Mouse (Mus musculus) ES-E14 (cell line): ENCODE measurements at regions not wholly inside any gene's neighbourhood (a gene's known extent, or its start where the extent isn't known, plus 50 kb on each side); places are given as distances from the start of the nearest gene placed in this dataset.

Source experiments
- DNase-seq: peaks from one replicate; pipeline ENCODE4 v3.0.0-alpha.2; 2013; ENCODE audit warnings: low read depth, low spot score
- H3K27ac ChIP-seq: 2 replicates; pipeline ENCODE4 v1.5.1; 2012; ENCODE audit warnings: low read depth, mild to moderate bottlenecking, low read length, moderate library complexity, mixed read lengths; ENCODE audit not compliant: poor library complexity, insufficient read depth, severe bottlenecking
- H3K36me3 ChIP-seq: 2 replicates; pipeline ENCODE4 v1.6.1; 2012; ENCODE audit warnings: mild to moderate bottlenecking, low read length, moderate library complexity, mixed read lengths; ENCODE audit not compliant: control insufficient read depth, poor library complexity, insufficient read depth, severe bottlenecking
- H3K4me1 ChIP-seq, 2 experiments: fragments of 150-350 bp in 1 of 2; sonication (generic) in 1 of 2; 2 replicates each; pipeline ENCODE4 v1.6.1; 2012; ENCODE audit warnings: low read length in 2 of 2, mild to moderate bottlenecking in 1 of 2, mixed read lengths in 1 of 2; ENCODE audit not compliant: control insufficient read depth in 2 of 2, insufficient read depth in 2 of 2, poor library complexity in 1 of 2
- H3K4me3 ChIP-seq, 2 experiments: fragments of 150-350 bp in 1 of 2; sonication (generic) in 1 of 2; 2 replicates each; pipeline ENCODE4 v1.5.1; 2012; ENCODE audit warnings: low read length in 2 of 2, low read depth in 1 of 2, mild to moderate bottlenecking in 1 of 2, mixed read lengths in 1 of 2; ENCODE audit not compliant: insufficient read depth in 1 of 2, poor library complexity in 1 of 2, severe bottlenecking in 1 of 2
- H3K9ac ChIP-seq: 2 replicates; pipeline ENCODE4 v1.6.1; 2012; ENCODE audit warnings: low read depth, mild to moderate bottlenecking, low read length, mixed read lengths; ENCODE audit not compliant: poor library complexity, insufficient read depth, severe bottlenecking
- H3K9me3 ChIP-seq: fragments of 150-350 bp; sonication (generic); 2 replicates; pipeline ENCODE4 v1.6.1; 2012; ENCODE audit warnings: low read depth, mild to moderate bottlenecking, low read length; ENCODE audit not compliant: control insufficient read depth, insufficient read depth
- HCFC1 ChIP-seq: IDR thresholded peaks from 2 replicates; pipeline ENCODE4 v1.6.1; 2012; ENCODE audit warnings: low read length, inconsistent platforms, borderline replicate concordance; ENCODE audit not compliant: insufficient read depth
- ZC3H11A ChIP-seq: IDR thresholded peaks from 2 replicates; pipeline ENCODE4 v1.6.1; 2012; ENCODE audit warnings: low read depth, mild to moderate bottlenecking, inconsistent platforms, low read length, borderline replicate concordance
- ZNF384 ChIP-seq: IDR thresholded peaks from 2 replicates; pipeline ENCODE4 v1.6.1; 2012; ENCODE audit warnings: low read depth, low read length, inconsistent platforms
- in situ Hi-C, 2 experiments: fragments of 600-800 bp; cut with MboI; formaldehyde crosslinking; loops; one replicate each; pipeline ENCODE4 v1.15.1; 2025; ENCODE audit warnings: low sequenced_read_pairs in 2 of 2, inconsistent platforms in 1 of 2; ENCODE audit not compliant: unreplicated experiment in 2 of 2

DNA sequence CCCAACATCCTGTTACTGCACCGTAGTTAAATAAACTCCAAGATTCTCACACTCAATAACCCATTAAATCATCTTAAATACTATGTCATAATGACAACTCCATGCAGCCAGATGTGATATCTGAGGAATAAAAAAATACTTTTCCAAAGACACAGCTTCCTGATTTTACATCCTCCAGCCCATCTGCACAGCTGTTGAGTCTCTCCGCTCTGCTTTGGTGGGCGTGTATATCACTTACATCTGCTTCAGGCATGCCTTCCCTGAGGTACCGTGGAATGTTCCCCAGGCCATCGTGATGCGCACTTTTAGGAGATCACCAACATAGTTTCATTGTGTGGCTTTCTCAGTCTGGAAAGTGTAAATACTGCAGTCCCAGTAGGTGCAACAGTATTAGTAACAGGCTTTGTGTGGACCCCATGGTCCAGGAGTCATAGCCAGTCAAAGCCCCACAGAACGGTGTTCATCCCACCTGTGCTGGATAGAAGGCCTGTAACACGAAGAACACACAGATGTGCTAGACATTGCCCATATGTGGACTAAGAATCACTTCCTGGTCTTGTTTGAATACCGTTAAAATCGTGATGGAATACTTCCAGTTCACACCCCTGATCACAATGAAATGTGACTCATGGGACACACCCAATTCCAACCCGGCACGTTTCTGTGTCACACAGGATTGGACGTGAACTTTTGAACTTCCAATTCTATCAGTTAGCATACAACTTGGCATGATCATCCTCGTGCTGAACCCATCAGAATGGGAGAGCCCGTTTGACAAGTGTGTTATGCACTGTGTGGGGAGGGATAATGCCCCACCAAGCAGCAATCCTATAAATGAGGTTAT is 66.0 kb upstream of the Arrdc4 start:
- H3K4me1 ChIP-seq: no peaks in the 10 kb centered on the region
- in situ Hi-C loops: no loop called here
- no peak overlapping the region for H3K27ac ChIP-seq
- no peak overlapping the region for H3K4me3 ChIP-seq
- H3K36me3 ChIP-seq: no peaks in the 10 kb centered on the region
- no peak overlapping the region for H3K9ac ChIP-seq
- no peak for TF ChIP-seq HCFC1
- TF ChIP-seq ZNF384: no peak
- DNase-seq: no peak
- H3K9me3 ChIP-seq: no peaks in the 10 kb centered on the region

DNA sequence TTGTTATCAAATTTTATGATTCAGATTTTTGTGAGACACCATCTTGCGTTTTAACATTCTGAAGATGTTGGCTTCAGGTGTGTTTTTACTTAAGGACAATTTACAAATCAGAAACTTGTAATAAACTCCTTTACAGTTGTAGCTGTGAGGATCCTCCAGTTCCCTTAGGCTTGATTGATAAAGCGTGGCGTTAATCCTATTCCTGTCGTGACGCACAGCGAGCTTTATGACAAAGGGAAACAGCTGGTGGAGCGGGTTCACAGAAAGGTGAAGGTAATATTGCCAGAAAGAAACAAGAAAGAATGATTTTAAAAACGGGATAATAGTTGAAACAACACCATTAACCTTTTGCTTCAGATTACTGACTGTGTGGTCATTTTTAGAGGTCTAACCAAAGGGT is 60.7 kb upstream of the Arrdc4 start:
- Histone ChIP-seq H3K27ac (no peak overlapping the region), H3K9ac (no peak overlapping the region), H3K9me3 (no peaks in the 10 kb centered on the region), H3K4me3 (no peak overlapping the region), H3K36me3 (no peaks in the 10 kb centered on the region), H3K4me1 (no peaks in the 10 kb centered on the region)
- in situ Hi-C loops: no loop called here
- TF ChIP-seq ZNF384 (no peak), ZC3H11A (no peak), HCFC1 (no peak)
- DNase-seq: no peak
